Mouse (Mus musculus) kidney, embryonic 14.5 days (tissue): ENCODE measurements at regions not wholly inside any gene's neighbourhood (a gene's known extent, or its start where the extent isn't known, plus 50 kb on each side); places are given as distances from the start of the nearest gene placed in this dataset.

Experiments
- ATAC-seq: fragments of 200-750 bp; cut with Nextera tagmentation; 2 replicates; pipeline ENCODE4 v1.8.0; 2017; ENCODE audit warnings: moderate number of reproducible peaks, mild to moderate bottlenecking, moderate TSS enrichment, moderate library complexity; ENCODE audit not compliant: low FRiP score, low TSS enrichment
- H3K27ac ChIP-seq: fragments of 300-500 bp; sonication (generic); 2 replicates; pipeline ENCODE4 v1.5.1; 2014; ENCODE audit warnings: low read depth, mild to moderate bottlenecking, low read length, moderate library complexity, mixed read lengths
- H3K27me3 ChIP-seq: fragments of 300-500 bp; sonication (generic); 2 replicates; pipeline ENCODE4 v1.6.1; 2014; ENCODE audit warnings: mild to moderate bottlenecking, low read length; ENCODE audit not compliant: control insufficient read depth, insufficient read depth
- H3K36me3 ChIP-seq: fragments of 300-500 bp; sonication (generic); 2 replicates; pipeline ENCODE4 v1.6.1; 2014; ENCODE audit warnings: low read length, mixed read lengths; ENCODE audit not compliant: control insufficient read depth, insufficient read depth
- H3K4me1 ChIP-seq: fragments of 300-500 bp; sonication (generic); 2 replicates; pipeline ENCODE4 v1.6.1; 2014; ENCODE audit warnings: low read length, mixed read lengths; ENCODE audit not compliant: control insufficient read depth, insufficient read depth
- H3K4me2 ChIP-seq: fragments of 300-500 bp; sonication (generic); replicated peaks from 2 replicates; pipeline ENCODE4 v1.6.1; 2014; ENCODE audit warnings: low read depth, mild to moderate bottlenecking, low read length
- H3K4me3 ChIP-seq: fragments of 300-500 bp; sonication (generic); 2 replicates; pipeline ENCODE4 v1.5.1; 2014; ENCODE audit warnings: mild to moderate bottlenecking, low read length
- H3K9ac ChIP-seq: fragments of 300-500 bp; sonication (generic); 2 replicates; pipeline ENCODE4 v1.6.1; 2014; ENCODE audit warnings: low read depth, mild to moderate bottlenecking, low read length, moderate library complexity
- H3K9me3 ChIP-seq: fragments of 300-500 bp; sonication (generic); 2 replicates; pipeline ENCODE4 v1.6.1; 2016; ENCODE audit warnings: low read length; ENCODE audit not compliant: control insufficient read depth
- WGBS: fragments of 180-500 bp; shearing (Covaris S2); extraction: QIAGEN DNeasy Blood & Tissue Kit; methylation state at CpG from one replicate; pipeline ENCODE4 v1.1.7; 2014; 5-methylcytosine and 5-hydroxymethylcytosine counted together

DNA sequence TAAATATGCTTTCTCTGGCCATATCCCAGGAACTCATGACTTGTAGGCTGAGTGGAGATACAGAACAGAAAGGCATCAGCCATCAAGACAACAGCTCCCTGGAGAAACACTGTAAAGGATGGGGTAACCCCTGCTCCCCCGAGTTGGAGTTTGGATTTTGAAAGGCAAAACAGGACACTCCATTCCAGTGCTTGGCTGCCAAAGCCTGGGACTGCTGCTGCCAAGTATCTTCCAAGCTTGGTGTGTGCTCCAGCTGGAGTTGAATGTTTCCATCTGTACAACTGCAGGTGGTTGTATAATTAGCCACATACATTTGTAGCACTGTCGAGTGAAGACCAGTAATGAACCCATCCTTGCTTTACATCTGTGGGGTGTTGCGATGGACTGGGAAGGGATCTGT lies 62.1 kb downstream of the 4933412E24Rik start:
- H3K9ac ChIP-seq = no peak overlapping the region
- 89% methylated on average over 3 of the region's 3 CpGs for WGBS
- H3K9me3 ChIP-seq = no peaks in the 10 kb centered on the region
- no peaks in the 10 kb centered on the region for H3K27me3 ChIP-seq
- no peak overlapping the region for H3K4me3 ChIP-seq
- H3K4me1 ChIP-seq = no peaks in the 10 kb centered on the region
- no peak for ATAC-seq
- H3K4me2 ChIP-seq = no peak overlapping the region
- H3K27ac ChIP-seq = no peak overlapping the region
- H3K36me3 ChIP-seq = no peaks in the 10 kb centered on the region

DNA sequence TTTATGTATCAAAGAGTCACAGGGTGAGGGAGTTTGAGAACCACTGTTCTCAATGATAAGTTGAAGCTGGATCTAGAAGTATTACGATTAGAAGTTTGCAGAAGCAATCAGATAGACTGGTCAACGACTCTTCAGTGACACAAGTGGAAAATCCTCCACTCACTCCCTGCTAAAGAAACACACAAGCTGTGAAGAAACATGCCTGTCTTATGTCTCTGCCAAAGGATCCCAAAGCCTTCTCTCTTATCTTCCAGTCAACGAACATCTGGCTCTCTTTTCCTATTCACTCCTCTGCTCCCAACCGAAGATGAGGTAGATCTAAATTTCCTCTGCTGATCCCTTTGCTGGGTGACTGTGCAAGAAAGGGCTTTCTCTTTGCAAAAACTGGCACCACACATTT lies 62.6 kb downstream of the 4933412E24Rik start:
- H3K27ac ChIP-seq = no peak overlapping the region
- no peak overlapping the region for H3K9ac ChIP-seq
- H3K4me3 ChIP-seq = no peak overlapping the region
- H3K27me3 ChIP-seq = no peaks in the 10 kb centered on the region
- H3K4me1 ChIP-seq = no peaks in the 10 kb centered on the region
- no peak overlapping the region for H3K4me2 ChIP-seq
- no peaks in the 10 kb centered on the region for H3K36me3 ChIP-seq
- WGBS = 75% methylated on average over 4 of the region's 4 CpGs
- ATAC-seq = no peak
- H3K9me3 ChIP-seq = no peaks in the 10 kb centered on the region

DNA sequence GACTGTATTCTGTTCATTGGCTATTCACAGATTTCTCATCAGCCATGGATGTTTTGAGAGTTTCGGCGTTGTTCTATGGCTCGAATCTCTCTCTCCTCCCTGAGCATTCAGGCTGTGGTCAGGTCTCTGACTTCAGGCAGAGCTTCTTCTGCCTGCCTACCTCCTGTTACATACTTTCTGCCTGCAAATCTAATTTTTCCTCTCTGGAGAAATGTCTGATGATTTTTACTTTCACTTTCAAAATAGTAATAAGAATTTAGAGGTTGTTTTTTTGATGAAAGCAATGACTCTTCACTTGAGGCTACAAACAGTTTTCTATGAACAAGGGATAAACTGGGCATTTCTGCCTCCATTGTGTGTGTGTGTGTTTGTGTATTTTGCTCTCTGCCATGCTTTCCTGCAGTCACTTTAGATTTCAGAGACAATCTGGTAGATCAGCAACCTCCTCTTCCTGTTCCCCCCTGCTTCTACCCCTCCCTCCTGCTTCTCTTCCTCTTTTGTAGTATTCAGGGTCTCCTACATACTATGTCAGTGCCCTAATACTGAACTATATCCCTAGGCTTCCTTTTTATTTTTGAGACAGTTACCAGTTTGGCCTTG lies 65.7 kb downstream of the 4933412E24Rik start:
- 91% methylated on average over 3 of the region's 3 CpGs for whole genome bisulfite sequencing
- H3K4me3 ChIP-seq = no peak overlapping the region
- H3K9me3 ChIP-seq = no peaks in the 10 kb centered on the region
- H3K9ac ChIP-seq = no peak overlapping the region
- no peak for ATAC-seq
- H3K4me1 ChIP-seq = no peaks in the 10 kb centered on the region
- no peak overlapping the region for H3K4me2 ChIP-seq
- no peaks in the 10 kb centered on the region; the same call in 1 of the 2 replicates for H3K27me3 ChIP-seq
- no peaks in the 10 kb centered on the region for H3K36me3 ChIP-seq
- H3K27ac ChIP-seq = no peak overlapping the region

DNA sequence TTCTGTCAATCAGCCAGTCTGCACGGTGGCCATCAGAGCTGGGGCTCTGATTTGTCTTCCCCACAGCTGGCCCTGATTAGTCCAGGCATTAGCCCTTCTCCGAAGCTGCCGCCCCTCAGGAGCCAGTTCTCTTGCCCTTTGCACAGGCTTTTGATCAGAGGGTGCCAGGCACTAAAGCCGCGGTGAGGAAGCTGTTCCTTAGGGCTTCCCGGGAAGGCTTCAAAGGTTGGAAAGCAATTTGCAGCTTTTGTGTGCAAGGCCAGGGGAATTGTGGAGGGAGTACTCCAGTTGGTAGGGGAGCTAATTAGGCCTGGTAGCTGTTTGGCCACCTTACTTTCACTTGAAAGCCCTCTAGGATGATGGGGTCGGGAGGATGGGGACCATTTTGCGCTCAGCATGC lies 71.2 kb downstream of the 4933412E24Rik start:
- no peak overlapping the region for H3K27ac ChIP-seq
- H3K9me3 ChIP-seq = no peaks in the 10 kb centered on the region
- H3K36me3 ChIP-seq = no peaks in the 10 kb centered on the region
- no peaks in the 10 kb centered on the region for H3K4me1 ChIP-seq
- WGBS = 3% methylated on average over 8 of the region's 8 CpGs
- no peak overlapping the region for H3K4me3 ChIP-seq
- peaks cover 7% of the 10 kb centered on the region for H3K27me3 ChIP-seq
- no peak overlapping the region for H3K9ac ChIP-seq
- no peak for ATAC-seq
- H3K4me2 ChIP-seq = no peak overlapping the region

DNA sequence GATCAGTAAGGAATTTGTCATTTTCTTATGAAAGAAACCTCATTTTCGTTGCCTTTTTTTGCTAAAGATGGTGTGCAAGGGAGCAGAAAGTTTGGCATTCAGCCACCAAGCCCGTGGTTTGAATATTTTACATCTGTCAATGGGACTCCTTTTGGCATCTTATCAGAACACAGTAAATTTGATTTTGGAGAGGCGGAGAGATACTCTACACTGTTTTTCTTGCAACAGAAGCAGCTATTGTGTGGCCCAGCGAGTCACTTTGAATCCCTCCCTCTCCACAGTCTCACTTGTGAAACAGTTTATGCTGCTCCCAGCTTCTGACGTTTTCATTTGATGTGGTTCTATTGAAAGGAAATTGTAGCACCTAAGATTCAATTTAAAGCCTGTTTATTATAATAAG lies 79.9 kb downstream of the 4933412E24Rik start:
- no peaks in the 10 kb centered on the region for H3K36me3 ChIP-seq
- no peaks in the 10 kb centered on the region for H3K4me1 ChIP-seq
- H3K9me3 ChIP-seq = no peaks in the 10 kb centered on the region
- no peak overlapping the region for H3K4me2 ChIP-seq
- H3K4me3 ChIP-seq = no peak overlapping the region
- no peak for ATAC-seq
- WGBS = 53% methylated on average over 5 of the region's 5 CpGs
- H3K27ac ChIP-seq = no peak overlapping the region
- no peak overlapping the region for H3K9ac ChIP-seq
- H3K27me3 ChIP-seq = no peaks in the 10 kb centered on the region

DNA sequence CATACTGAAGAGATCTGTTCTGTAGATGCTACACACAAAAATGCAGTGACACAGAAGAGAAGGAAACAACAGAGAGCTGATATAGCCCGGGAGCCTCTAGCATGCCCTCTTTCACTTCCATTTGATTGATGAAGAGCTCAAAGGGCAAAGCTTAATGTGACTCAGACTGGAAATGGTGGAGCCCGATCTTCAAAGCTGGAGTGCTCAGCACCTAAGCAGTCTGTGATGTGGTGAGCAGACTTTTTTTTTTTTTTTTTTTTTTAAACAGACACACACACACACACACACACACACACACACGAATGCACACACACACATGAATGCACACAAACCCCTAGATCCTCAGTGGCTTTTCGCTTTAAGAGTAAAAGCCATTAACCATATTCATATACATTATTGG lies 102.6 kb downstream of the 4933412E24Rik start:
- H3K9ac ChIP-seq = no peak overlapping the region
- H3K4me3 ChIP-seq = no peak overlapping the region
- no peak overlapping the region for H3K4me2 ChIP-seq
- no peaks in the 10 kb centered on the region for H3K4me1 ChIP-seq
- H3K27me3 ChIP-seq = no peaks in the 10 kb centered on the region
- no peak for ATAC-seq
- H3K9me3 ChIP-seq = no peaks in the 10 kb centered on the region
- H3K36me3 ChIP-seq = no peaks in the 10 kb centered on the region
- no peak overlapping the region for H3K27ac ChIP-seq
- WGBS = 45% methylated on average over 4 of the region's 4 CpGs

DNA sequence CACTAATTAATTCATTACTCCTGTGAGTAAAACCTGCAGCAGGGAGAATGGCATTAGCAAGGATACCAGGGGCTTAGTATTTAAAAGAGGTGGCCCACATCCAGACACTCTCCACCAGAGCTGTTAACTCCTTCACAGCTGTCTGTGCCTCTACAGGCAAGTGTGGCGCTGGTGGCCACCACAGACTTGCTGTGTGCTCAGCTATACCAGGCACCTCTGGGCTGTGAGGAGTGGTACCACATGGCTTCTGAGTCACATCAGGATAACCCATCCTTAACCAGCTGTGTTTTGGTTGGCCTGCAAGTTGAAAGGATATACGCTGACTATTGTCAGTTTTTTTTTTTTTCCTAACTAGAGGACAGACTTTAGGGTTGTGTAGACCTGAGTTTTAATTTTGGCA lies 108.1 kb downstream of the 4933412E24Rik start:
- ATAC-seq = no peak
- H3K27me3 ChIP-seq = no peaks in the 10 kb centered on the region
- WGBS = 68% methylated on average over 2 of the region's 2 CpGs
- H3K9me3 ChIP-seq = no peaks in the 10 kb centered on the region
- no peaks in the 10 kb centered on the region for H3K4me1 ChIP-seq
- no peak overlapping the region for H3K4me3 ChIP-seq
- H3K9ac ChIP-seq = no peak overlapping the region
- H3K4me2 ChIP-seq = no peak overlapping the region
- H3K36me3 ChIP-seq = no peaks in the 10 kb centered on the region
- H3K27ac ChIP-seq = no peak overlapping the region

DNA sequence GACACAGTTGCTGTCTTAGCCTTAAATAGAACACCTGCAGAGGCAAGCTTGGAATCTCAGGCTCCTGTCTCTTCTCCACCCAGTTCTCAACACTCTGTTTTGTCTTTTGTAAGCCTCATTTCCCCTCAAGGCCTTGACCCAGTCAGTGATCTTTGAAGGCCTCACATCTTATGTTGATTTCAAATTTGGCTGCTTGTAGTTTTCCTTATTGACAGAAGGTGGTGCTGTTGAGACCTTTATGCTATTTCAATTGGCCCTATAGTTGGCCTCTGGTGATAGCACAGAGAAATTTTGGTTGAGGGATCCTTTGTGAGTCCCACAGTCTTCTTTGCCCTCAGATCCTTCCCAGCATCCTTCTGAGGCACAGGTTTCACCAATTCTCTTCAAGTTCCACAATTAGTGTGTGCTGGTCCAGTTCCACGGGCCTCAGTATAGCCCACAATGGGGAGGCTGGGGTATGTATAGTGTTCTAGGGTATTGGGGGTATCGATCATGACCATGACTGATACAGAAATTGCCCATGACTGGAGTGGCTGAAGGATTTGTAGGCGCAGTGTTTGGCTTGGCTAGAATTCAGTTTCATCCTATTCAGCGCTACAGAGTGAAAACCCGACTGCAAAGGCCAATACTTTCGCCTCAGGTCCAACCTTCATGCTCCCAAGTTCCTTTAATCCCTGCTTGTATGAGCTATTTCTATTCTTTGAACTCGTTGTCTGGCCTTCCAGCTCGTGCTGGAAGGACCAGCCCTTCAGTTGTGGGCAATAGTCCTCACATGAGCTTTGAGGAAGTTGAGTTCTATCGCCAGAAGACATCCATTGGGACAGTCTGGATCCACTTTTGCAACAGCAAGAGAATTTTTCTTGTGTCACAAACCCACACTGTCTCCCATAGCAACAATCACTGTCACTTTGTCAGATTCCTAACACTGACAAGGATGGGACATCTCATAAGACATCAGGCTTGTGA lies 110.3 kb downstream of the 4933412E24Rik start:
- no peaks in the 10 kb centered on the region for H3K27me3 ChIP-seq
- H3K4me1 ChIP-seq = no peaks in the 10 kb centered on the region
- no peaks in the 10 kb centered on the region for H3K9me3 ChIP-seq
- no peak overlapping the region for H3K4me3 ChIP-seq
- ATAC-seq = no peak
- no peak overlapping the region for H3K4me2 ChIP-seq
- no peak overlapping the region for H3K9ac ChIP-seq
- no peaks in the 10 kb centered on the region for H3K36me3 ChIP-seq
- 81% methylated on average over 9 of the region's 9 CpGs for WGBS
- no peak overlapping the region for H3K27ac ChIP-seq

DNA sequence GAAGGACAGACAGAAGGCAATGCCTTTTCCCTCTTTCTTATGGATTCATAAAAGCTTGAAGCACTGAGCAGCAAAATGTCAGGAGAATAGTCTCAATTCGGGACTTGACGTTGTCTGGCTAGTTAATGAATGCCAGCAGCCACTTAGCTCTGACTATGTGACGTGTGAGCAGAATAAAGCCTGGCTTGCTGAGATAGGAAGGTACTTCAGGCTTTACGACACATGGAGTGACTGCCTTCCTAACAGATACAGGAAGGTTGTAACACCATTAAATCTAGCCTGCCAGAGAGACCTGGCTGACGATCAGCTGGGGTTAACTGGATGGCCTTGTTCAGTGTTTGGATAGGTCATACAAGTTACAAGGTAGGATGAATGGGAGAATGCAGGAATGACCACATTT lies 111.7 kb downstream of the 4933412E24Rik start:
- Histone ChIP-seq H3K9ac (no peak overlapping the region), H3K4me1 (no peaks in the 10 kb centered on the region), H3K4me3 (no peak overlapping the region), H3K36me3 (no peaks in the 10 kb centered on the region), H3K27me3 (no peaks in the 10 kb centered on the region), H3K9me3 (no peaks in the 10 kb centered on the region), H3K4me2 (no peak overlapping the region), H3K27ac (no peak overlapping the region)
- 42% methylated on average over 5 of the region's 5 CpGs for WGBS
- no peak for ATAC-seq
